Mouse (Mus musculus) skeletal muscle tissue, adult 2 months (tissue): ENCODE data around the gene Zfp281.

ENCODE experiments used
- DNase-seq: peaks from one replicate; pipeline ENCODE4 v3.0.0-alpha.2; 2012; ENCODE audit warnings: low read depth, low spot score

Zfp281 gene

GRCm38 (mm10) chr1:136624146-136625018 lies at the start of gene Zfp281:
TSS of gene Zfp281 (plus strand) at chr1:136624901.
- peak; percentile 94 for DNase-seq

- no peak for DNase-seq
Observed at GRCm38 (mm10) chr1:136577890-136578663, 46.6 kb upstream of the Zfp281 start.

DNA sequence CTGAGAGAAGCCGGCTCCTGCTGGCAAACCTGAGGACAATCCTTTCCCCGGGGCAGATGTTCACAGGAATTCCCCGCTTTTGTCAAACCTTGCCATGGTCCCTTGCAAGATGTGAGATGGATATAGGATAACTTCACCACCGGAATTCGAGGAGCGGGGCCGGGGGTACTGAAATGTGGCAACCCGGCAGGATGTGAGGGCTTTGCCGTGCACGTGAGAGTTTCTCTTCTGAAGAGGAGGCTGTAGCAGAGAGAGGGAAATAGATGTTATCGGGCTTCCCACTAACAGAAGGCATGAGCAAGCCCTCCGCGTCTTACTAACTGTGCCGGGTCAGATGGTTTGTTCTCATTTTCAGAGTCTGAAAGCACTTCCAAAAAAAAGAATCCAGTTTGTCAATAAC lies 45.3 kb upstream of the Zfp281 start:
- DNase-seq = no peak

DNA sequence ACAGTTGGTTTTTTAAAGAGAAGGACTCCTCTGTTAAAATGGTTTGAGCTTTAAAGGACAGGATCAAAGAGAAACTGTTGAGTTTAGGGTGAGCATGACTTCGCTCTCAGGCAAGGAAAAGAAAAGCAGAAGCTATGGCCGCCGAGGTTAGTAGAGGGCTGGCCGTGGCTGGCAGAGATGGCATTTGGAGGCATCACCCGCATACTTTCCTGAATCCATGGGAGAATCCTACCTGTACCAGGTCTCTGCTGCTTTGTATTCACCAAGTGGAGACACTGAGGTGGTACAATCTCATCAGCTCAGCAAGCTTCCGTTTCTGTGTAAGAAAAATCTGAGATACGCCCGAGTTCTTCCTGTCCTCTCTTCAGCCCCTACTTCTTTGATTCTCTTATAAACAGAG lies 44.4 kb upstream of the Zfp281 start:
- no peak for DNase-seq

- no peak for DNase-seq
Observed at GRCm38 (mm10) chr1:136581841-136582240, 42.9 kb upstream of the Zfp281 start.

GRCm38 (mm10) chr1:136587761-136588405 lies 36.8 kb upstream of the Zfp281 start:
- no peak for DNase-seq

GRCm38 (mm10) chr1:136588908-136589307 lies 35.8 kb upstream of the Zfp281 start:
- DNase-seq = no peak

- no peak for DNase-seq
Observed at GRCm38 (mm10) chr1:136592741-136593140, 32.0 kb upstream of the Zfp281 start.

GRCm38 (mm10) chr1:136594235-136594850 lies 30.4 kb upstream of the Zfp281 start:
- DNase-seq = no peak

- DNase-seq = no peak
Observed at GRCm38 (mm10) chr1:136596821-136597220, 27.9 kb upstream of the Zfp281 start.

GRCm38 (mm10) chr1:136598286-136598685 lies 26.4 kb upstream of the Zfp281 start:
- DNase-seq = no peak

GRCm38 (mm10) chr1:136600067-136600466 lies 24.6 kb upstream of the Zfp281 start:
- no peak for DNase-seq

- DNase-seq = no peak
Observed at GRCm38 (mm10) chr1:136600647-136601345, 23.9 kb upstream of the Zfp281 start.

DNA sequence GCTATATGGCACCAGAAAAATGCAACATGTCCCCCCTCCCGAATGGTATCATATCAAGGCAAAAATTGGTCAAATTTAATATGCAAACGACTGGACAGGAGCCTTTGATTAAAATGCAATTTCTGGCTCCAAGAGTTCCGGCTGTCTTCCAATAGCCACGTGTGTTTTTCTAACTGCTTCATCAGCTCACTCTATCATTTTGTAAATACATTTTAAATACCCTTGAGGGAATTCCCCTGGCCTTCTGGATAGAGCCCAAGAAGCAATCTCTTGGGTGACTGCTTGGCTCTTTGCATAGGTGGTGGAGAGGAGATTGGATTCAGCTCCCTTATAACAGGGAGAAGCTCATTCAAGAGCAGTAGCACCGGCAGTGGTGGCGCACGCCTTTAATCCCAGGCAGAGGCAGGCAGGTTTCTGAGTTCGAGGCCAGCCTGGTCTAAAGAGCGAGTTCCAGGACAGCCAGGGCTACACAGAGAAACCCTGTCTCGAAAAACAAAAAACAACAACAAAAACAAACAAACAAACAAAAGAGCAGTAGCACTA lies 23.3 kb upstream of the Zfp281 start:
- DNase-seq = no peak

DNA sequence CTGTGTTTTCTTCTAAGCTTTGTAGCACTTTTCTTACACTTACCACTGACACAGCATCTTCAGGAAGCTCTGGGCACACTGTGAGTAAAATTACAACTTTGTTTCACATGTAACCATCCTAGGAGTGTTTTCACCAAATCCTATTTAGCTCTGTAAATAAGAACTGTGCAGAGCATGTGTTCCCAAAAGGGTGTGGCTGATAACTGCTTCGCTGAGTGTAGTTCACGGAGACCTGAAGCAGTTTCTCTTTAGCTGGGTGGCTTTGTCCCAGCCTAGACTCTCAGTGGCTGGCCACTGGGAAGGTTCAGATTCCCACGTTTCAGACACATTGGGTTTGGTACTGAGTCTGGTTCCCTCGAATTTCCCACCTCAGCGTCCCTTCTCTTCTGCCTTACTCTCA lies 22.4 kb upstream of the Zfp281 start:
- DNase-seq = no peak

GRCm38 (mm10) chr1:136604190-136604589 lies 20.5 kb upstream of the Zfp281 start:
- no peak for DNase-seq

- DNase-seq = no peak
Observed at GRCm38 (mm10) chr1:136605790-136606189, 18.9 kb upstream of the Zfp281 start.

- DNase-seq = no peak
Observed at GRCm38 (mm10) chr1:136606278-136606677, 18.4 kb upstream of the Zfp281 start.

DNA sequence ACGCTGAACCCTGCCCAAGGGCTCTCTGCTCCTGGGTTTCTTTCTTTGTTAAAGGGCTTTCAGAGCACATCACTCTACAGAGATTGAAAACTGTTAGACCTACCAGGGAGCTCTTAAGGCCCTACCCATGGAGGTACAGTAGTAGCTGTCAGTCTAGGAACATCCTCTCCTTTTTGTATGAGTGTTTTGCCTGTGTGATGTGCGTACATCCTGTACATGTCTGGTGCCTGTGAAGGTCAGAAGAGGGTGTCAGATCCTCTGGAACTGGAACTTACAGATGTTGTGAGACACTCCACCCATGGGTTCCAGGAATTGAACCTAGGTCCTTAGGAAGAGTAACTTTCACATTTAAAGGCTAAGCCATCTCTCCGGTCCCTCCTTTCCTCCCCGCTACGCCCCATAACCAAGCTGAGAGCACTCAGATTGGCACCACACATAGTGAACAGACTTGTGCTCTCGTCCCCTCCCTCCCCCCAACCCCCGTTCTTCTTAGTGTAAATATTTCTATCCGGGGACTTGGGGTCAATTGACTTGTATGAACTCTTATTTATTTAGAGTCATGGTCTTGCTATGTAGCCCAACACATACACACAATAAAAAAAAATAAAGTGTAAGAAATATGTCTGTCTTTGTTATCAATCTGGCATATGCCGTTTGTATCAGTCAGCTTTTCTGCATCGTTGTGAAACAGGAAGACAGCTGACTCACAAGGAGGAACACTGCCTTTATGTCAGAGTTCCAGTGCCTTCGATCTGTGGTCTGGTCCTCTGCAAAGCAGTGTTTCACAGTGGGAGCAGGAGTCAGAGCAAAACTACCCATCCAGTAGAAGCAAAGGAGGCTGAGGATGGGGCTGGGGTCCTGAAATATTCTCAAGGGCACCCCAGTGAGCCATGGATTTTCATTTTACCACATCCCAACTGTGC lies 16.1 kb upstream of the Zfp281 start:
- DNase-seq = no peak

DNA sequence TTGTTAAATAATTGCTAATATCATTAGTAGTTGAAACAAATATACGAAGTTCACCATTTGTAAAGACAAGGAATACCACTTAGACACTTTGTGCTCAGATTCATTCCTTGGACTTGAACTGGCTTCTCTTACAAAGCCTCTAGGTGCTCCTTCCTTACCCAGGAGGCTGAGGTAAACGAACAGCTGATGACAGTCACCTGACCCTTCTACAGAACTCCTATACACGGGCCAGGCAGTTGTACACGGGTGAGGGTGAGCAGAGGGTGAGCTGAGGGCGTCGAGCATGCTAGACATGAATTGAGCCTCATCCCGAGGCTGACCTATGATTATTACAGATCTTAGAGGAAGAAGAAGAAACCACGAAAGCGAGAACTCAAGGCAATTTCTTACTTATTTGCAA lies 12.9 kb upstream of the Zfp281 start:
- no peak for DNase-seq
